Mouse (Mus musculus) liver, embryonic 14.5 days (tissue): Measurements from ENCODE around the gene 9530003J23Rik.

Source experiments
- CTCF ChIP-seq: IDR thresholded peaks from 2 replicates; pipeline ENCODE4 v1.5.1; 2016; ENCODE audit warnings: antibody characterized with exemption, low read depth, control low read depth
- EP300 ChIP-seq: IDR thresholded peaks from 2 replicates; pipeline ENCODE4 v1.6.1; 2016; ENCODE audit warnings: antibody characterized with exemption, low read depth

DNA sequence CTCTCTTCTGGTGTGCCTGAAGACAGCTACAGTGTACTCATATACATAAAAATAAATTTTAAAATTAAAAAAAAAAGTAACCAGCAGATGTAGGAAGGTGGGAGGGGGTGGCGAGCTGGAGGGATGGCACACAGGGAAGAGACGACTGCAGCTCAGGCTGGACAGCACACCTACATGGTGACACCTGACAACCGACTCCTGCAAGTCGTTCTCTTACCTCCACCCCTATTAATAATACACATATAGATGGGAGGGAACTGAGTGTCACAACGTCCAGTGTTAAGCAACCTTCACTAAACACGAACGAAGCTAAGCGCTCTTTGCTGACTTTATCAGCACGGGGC, 14.8 kb downstream of the 9530003J23Rik start:
- TF ChIP-seq CTCF (no peak), EP300 (no peak)
